Mouse (Mus musculus): Measurements from ENCODE around the gene Il6ra. TPM values are rescaled to one million over a fixed set of nuclear protein-coding genes. Genes with fewer than 3 reads are reported as not detected.

Gene Il6ra
- polyA plus RNA-seq, 1 experiment from 2014 or later: 2.3 TPM

GRCm38 (mm10) chr3:89845814-89846213 lies 67.2 kb downstream of the Il6ra start:
- H3K4me3 ChIP-seq (ENCODE audit: low read depth, low read length): no peak overlapping the region
- WGBS: 81% methylated on average over 9 of the region's 9 CpGs
- no peaks in the 10 kb centered on the region for H3K36me3 ChIP-seq (ENCODE audit: control insufficient read depth, insufficient read depth, low read length)
- ATAC-seq (ENCODE audit: low read depth): no peak
- H3K27ac ChIP-seq (replicated peaks; ENCODE audit: low read depth, low read length): no peak overlapping the region
- no peaks in the 10 kb centered on the region for H3K27me3 ChIP-seq (replicated peaks; ENCODE audit: control insufficient read depth, insufficient read depth, low read length)
- H3K9me3 ChIP-seq (ENCODE audit: control insufficient read depth, low read length): no peaks in the 10 kb centered on the region
- H3K4me2 ChIP-seq (ENCODE audit: low read depth, low read length): no peak overlapping the region
- H3K9ac ChIP-seq (ENCODE audit: low read depth, low read length): no peak overlapping the region
- no peak for DNase-seq (ENCODE audit: low spot score)
- no peaks in the 10 kb centered on the region for H3K4me1 ChIP-seq (ENCODE audit: control insufficient read depth, insufficient read depth, low read length)

GRCm38 (mm10) chr3:89843148-89843547 lies 69.8 kb downstream of the Il6ra start:
- Histone ChIP-seq H3K9me3 (ENCODE audit: control insufficient read depth, low read length) (no peaks in the 10 kb centered on the region), H3K4me2 (ENCODE audit: low read depth, low read length) (no peak overlapping the region), H3K27ac (replicated peaks; ENCODE audit: low read depth, low read length) (no peak overlapping the region), H3K4me3 (ENCODE audit: low read depth, low read length) (no peak overlapping the region), H3K9ac (ENCODE audit: low read depth, low read length) (no peak overlapping the region), H3K36me3 (ENCODE audit: control insufficient read depth, insufficient read depth, low read length) (no peaks in the 10 kb centered on the region), H3K27me3 (replicated peaks; ENCODE audit: control insufficient read depth, insufficient read depth, low read length) (no peaks in the 10 kb centered on the region), H3K4me1 (ENCODE audit: control insufficient read depth, insufficient read depth, low read length) (no peaks in the 10 kb centered on the region)
- DNase-seq (ENCODE audit: low spot score): peak; percentile 45
- ATAC-seq (ENCODE audit: low read depth): peak; percentile 37; the same call in 1 of the 2 replicates
- WGBS: 49% methylated on average over 8 of the region's 9 CpGs

GRCm38 (mm10) chr3:89842258-89842657 lies 70.7 kb downstream of the Il6ra start:
- ATAC-seq (ENCODE audit: low read depth) (no peak), DNase-seq (ENCODE audit: low spot score) (no peak)
- H3K9me3 ChIP-seq (ENCODE audit: control insufficient read depth, low read length): no peaks in the 10 kb centered on the region
- H3K4me1 ChIP-seq (ENCODE audit: control insufficient read depth, insufficient read depth, low read length): no peaks in the 10 kb centered on the region
- no peak overlapping the region for H3K4me2 ChIP-seq (ENCODE audit: low read depth, low read length)
- no peak overlapping the region for H3K27ac ChIP-seq (replicated peaks; ENCODE audit: low read depth, low read length)
- H3K36me3 ChIP-seq (ENCODE audit: control insufficient read depth, insufficient read depth, low read length): no peaks in the 10 kb centered on the region
- no peak overlapping the region for H3K9ac ChIP-seq (ENCODE audit: low read depth, low read length)
- WGBS: 72% methylated on average over 4 of the region's 4 CpGs
- H3K27me3 ChIP-seq (replicated peaks; ENCODE audit: control insufficient read depth, insufficient read depth, low read length): no peaks in the 10 kb centered on the region
- H3K4me3 ChIP-seq (ENCODE audit: low read depth, low read length): no peak overlapping the region

- H3K4me2 ChIP-seq (ENCODE audit: low read depth, low read length): no peak overlapping the region
- ATAC-seq (ENCODE audit: low read depth): no peak
- H3K9ac ChIP-seq (ENCODE audit: low read depth, low read length): no peak overlapping the region
- no peaks in the 10 kb centered on the region for H3K36me3 ChIP-seq (ENCODE audit: control insufficient read depth, insufficient read depth, low read length)
- peaks cover 40% of the 10 kb centered on the region for H3K27me3 ChIP-seq (replicated peaks; ENCODE audit: control insufficient read depth, insufficient read depth, low read length)
- WGBS: 44% methylated on average over 8 of the region's 8 CpGs
- no peak overlapping the region for H3K4me3 ChIP-seq (ENCODE audit: low read depth, low read length)
- H3K9me3 ChIP-seq (ENCODE audit: control insufficient read depth, low read length): no peaks in the 10 kb centered on the region
- peak; percentile 16 for DNase-seq (ENCODE audit: low spot score)
- no peaks in the 10 kb centered on the region; the same call in 1 of the 2 replicates for H3K4me1 ChIP-seq (ENCODE audit: control insufficient read depth, insufficient read depth, low read length)
- H3K27ac ChIP-seq (replicated peaks; ENCODE audit: low read depth, low read length): no peak overlapping the region
Observed at GRCm38 (mm10) chr3:89835362-89835761, 77.6 kb downstream of the Il6ra start.

GRCm38 (mm10) chr3:89830815-89831591 lies 82.0 kb downstream of the Il6ra start, which contains the start of gene She:
Gene She (plus strand): TSS chr3:89831370.
- Histone ChIP-seq H3K4me3 (ENCODE audit: low read depth, low read length) (peak within 1 kb of the TSS; percentile 51), H3K9me3 (ENCODE audit: control insufficient read depth, low read length) (no peaks in the 10 kb centered on the region), H3K27me3 (replicated peaks; ENCODE audit: control insufficient read depth, insufficient read depth, low read length) (peaks cover 60% of the 10 kb centered on the region), H3K36me3 (ENCODE audit: control insufficient read depth, insufficient read depth, low read length) (no peaks in the 10 kb centered on the region), H3K4me1 (ENCODE audit: control insufficient read depth, insufficient read depth, low read length) (no peaks in the 10 kb centered on the region; the same call in 1 of the 2 replicates), H3K27ac (replicated peaks; ENCODE audit: low read depth, low read length) (peak within 1 kb of the TSS; percentile 28; the same call in 1 of the 2 replicates), H3K9ac (ENCODE audit: low read depth, low read length) (peak within 1 kb of the TSS; percentile 61), H3K4me2 (ENCODE audit: low read depth, low read length) (peak within 1 kb of the TSS; percentile 67)
- 4% methylated on average over 19 of the region's 96 CpGs for WGBS
- DNase-seq (ENCODE audit: low spot score) (no peak), ATAC-seq (ENCODE audit: low read depth) (peak; percentile 26; the same call in 1 of the 2 replicates)

GRCm38 (mm10) chr3:89826295-89826694 lies 86.7 kb downstream of the Il6ra start:
- DNase-seq (ENCODE audit: low spot score): no peak
- H3K36me3 ChIP-seq (ENCODE audit: control insufficient read depth, insufficient read depth, low read length): no peaks in the 10 kb centered on the region
- no peak overlapping the region for H3K4me2 ChIP-seq (ENCODE audit: low read depth, low read length)
- no peaks in the 10 kb centered on the region; the same call in 1 of the 2 replicates for H3K4me1 ChIP-seq (ENCODE audit: control insufficient read depth, insufficient read depth, low read length)
- WGBS: 78% methylated on average over 3 of the region's 3 CpGs
- ATAC-seq (ENCODE audit: low read depth): no peak
- H3K27ac ChIP-seq (replicated peaks; ENCODE audit: low read depth, low read length): no peak overlapping the region
- H3K27me3 ChIP-seq (replicated peaks; ENCODE audit: control insufficient read depth, insufficient read depth, low read length): peaks cover 29% of the 10 kb centered on the region
- H3K9me3 ChIP-seq (ENCODE audit: control insufficient read depth, low read length): no peaks in the 10 kb centered on the region
- H3K4me3 ChIP-seq (ENCODE audit: low read depth, low read length): no peak overlapping the region
- H3K9ac ChIP-seq (ENCODE audit: low read depth, low read length): no peak overlapping the region

DNA sequence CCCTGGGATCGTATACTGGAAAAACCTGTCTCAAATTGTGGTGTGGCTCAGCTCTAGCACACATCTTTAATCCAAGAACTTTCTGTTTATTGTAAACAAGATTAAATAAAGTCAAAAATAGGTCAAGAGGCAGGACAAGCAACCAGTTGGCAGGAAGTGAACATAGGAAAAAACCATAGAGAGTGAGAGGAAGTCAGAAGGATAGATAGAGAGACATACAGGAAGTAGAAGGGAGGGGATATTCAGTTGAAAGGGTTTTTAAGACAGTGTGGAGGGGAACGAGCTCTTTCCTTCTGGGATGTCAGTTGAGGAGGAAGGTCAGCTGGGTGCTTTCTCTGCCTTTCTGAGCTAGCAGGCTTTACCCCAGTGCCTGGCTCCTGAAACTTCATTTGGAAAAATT lies 89.4 kb downstream of the Il6ra start:
- Histone ChIP-seq H3K9me3 (ENCODE audit: control insufficient read depth, low read length) (no peaks in the 10 kb centered on the region), H3K4me1 (ENCODE audit: control insufficient read depth, insufficient read depth, low read length) (no peaks in the 10 kb centered on the region), H3K36me3 (ENCODE audit: control insufficient read depth, insufficient read depth, low read length) (no peaks in the 10 kb centered on the region), H3K27me3 (replicated peaks; ENCODE audit: control insufficient read depth, insufficient read depth, low read length) (peaks cover 4% of the 10 kb centered on the region), H3K4me2 (ENCODE audit: low read depth, low read length) (no peak overlapping the region), H3K4me3 (ENCODE audit: low read depth, low read length) (no peak overlapping the region), H3K9ac (ENCODE audit: low read depth, low read length) (no peak overlapping the region), H3K27ac (replicated peaks; ENCODE audit: low read depth, low read length) (no peak overlapping the region)
- DNase-seq (ENCODE audit: low spot score): no peak
- ATAC-seq (ENCODE audit: low read depth): no peak
- WGBS: 44% methylated on average over 2 of the region's 2 CpGs

DNA sequence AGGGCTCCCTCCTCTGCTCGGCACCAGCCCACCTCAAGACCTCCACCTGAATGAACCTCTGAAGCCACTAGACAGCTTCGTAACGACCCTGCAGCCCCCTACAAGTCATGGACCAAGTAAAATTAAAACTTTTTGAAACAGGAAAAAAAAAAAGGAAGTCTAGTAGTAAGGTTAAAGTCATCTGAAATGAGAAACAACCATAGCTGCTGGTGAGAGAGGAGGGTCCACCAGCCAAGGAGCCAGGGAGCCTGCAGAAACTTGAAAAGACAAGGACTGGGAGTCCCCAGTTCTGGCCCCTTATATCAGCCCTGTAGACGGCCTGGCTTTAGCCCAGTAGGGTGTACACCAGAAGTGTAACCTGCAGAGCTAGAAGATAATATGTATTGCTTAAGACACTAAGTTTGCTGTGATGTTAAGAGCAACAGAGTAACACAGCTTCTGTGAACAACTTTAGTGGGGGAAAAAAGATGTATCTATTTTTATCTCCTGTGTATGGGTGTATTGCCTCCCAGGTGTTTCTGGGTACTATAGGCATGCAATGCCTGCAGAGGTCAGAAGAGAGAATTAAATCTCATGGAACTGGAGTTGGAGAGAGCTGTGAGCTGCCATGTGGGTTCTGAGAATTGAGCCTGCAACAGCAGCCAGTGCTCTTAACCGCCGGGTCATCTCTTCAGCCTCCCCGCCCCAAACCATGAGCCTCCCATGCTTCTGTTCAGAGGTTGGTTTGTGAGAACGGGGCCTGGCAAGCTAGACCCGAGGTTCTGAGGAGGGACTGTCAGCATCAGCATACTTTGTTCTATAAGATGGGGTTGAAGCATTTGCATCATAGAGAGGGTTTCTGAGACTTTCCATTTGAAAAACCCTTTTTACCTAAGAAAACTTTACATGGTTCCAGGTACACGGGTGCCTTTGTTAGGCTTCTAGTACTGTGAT lies 91.2 kb downstream of the Il6ra start:
- H3K4me1 ChIP-seq (ENCODE audit: control insufficient read depth, insufficient read depth, low read length): no peaks in the 10 kb centered on the region
- H3K27ac ChIP-seq (replicated peaks; ENCODE audit: low read depth, low read length): no peak overlapping the region
- no peak overlapping the region for H3K4me3 ChIP-seq (ENCODE audit: low read depth, low read length)
- DNase-seq (ENCODE audit: low spot score) (no peak), ATAC-seq (ENCODE audit: low read depth) (no peak)
- no peaks in the 10 kb centered on the region for H3K9me3 ChIP-seq (ENCODE audit: control insufficient read depth, low read length)
- WGBS: 73% methylated on average over 10 of the region's 10 CpGs
- H3K9ac ChIP-seq (ENCODE audit: low read depth, low read length): no peak overlapping the region
- H3K27me3 ChIP-seq (replicated peaks; ENCODE audit: control insufficient read depth, insufficient read depth, low read length): no peaks in the 10 kb centered on the region
- H3K36me3 ChIP-seq (ENCODE audit: control insufficient read depth, insufficient read depth, low read length): no peaks in the 10 kb centered on the region
- H3K4me2 ChIP-seq (ENCODE audit: low read depth, low read length): no peak overlapping the region
